Mouse (Mus musculus): Measurements from ENCODE around the gene Krtap29-1. TPM values are rescaled to one million over a fixed set of nuclear protein-coding genes. Genes with fewer than 3 reads are reported as not detected.

The Krtap29-1 gene
- total and polyA plus RNA-seq, 3 experiments: not detected

DNA sequence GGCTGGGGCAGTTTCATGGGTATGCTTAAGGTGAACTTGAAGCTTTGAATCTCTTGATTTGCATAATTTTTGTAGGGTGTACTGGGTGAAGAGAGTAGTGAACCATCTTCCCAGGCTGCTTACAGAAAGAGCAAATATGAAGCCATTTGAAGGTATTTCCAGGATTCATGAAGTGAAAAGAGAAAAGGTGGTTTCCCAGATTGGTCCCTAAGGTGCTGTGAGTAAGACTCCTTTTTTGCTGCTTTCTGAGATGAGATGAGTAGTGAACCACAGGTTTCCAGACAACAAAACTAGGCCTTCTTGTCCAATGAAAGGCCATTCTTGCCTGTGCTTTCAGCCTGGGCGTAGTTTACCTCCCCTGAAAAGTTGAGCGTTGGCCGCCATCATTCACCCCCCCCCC lies 9.7 kb upstream of the Krtap29-1 start:
- Histone ChIP-seq H3K9me3 (replicated peaks; ENCODE audit: insufficient read depth, low read length) (no peaks in the 10 kb centered on the region), H3K4me1 (ENCODE audit: control insufficient read depth in 1 of 2, insufficient read depth in 2 of 2, low read length in 2 of 2) (no peaks in the 10 kb centered on the region), H3K79me2 (ENCODE audit: control insufficient read depth, insufficient read depth, low read length, poor library complexity) (no peaks in the 10 kb centered on the region), H3K9ac (ENCODE audit: control insufficient read depth, low read depth, low read length, poor library complexity, severe bottlenecking) (no peak overlapping the region), H3K36me3 (ENCODE audit: control insufficient read depth in 1 of 2, insufficient read depth in 2 of 2, low read length in 2 of 2) (no peaks in the 10 kb centered on the region), H3K4me3 (ENCODE audit: control insufficient read depth in 1 of 2, insufficient read depth in 1 of 2, low read depth in 2 of 2, low read length in 2 of 2) (no peak overlapping the region), H3K27ac (ENCODE audit: control insufficient read depth, low read depth, low read length) (no peak overlapping the region), H3K27me3 (ENCODE audit: control insufficient read depth in 1 of 2, insufficient read depth in 2 of 2, low read length in 2 of 2) (no peaks in the 10 kb centered on the region)
- DNase-seq (ENCODE audit: low read depth, low spot score): no peak
- TF ChIP-seq POLR2A (IDR thresholded peaks at IDR 0.05; ENCODE audit: control insufficient read depth in 1 of 2, insufficient read depth in 1 of 2, low read depth in 1 of 2, low read length in 2 of 2, poor library complexity in 1 of 2): no peak
- no peak for TF ChIP-seq CTCF (IDR thresholded peaks at IDR 0.05 in 2 of 3, conservative IDR thresholded peaks at IDR 0.05 in 1 of 3; ENCODE audit: control insufficient read depth in 1 of 3, insufficient read depth in 1 of 3, low read depth in 2 of 3, low read length in 3 of 3, poor library complexity in 1 of 3, severe bottlenecking in 1 of 3)
- no peak for TF ChIP-seq GABPA (IDR thresholded peaks at IDR 0.05; ENCODE audit: low read depth, low read length)
- TF ChIP-seq TBP (IDR thresholded peaks at IDR 0.05; ENCODE audit: low read depth, low read length): no peak
- TF ChIP-seq ZKSCAN1 (IDR thresholded peaks at IDR 0.05; ENCODE audit: low read depth, low read length): no peak
- TF ChIP-seq TAL1 (IDR thresholded peaks at IDR 0.05; ENCODE audit: low read length): no peak
- TF ChIP-seq MAX (IDR thresholded peaks at IDR 0.05; ENCODE audit: low read length): no peak
- TF ChIP-seq EP300 (IDR thresholded peaks at IDR 0.05; ENCODE audit: low read depth in 1 of 2, low read length in 2 of 2): no peak
- no peak for TF ChIP-seq RCOR1 (IDR thresholded peaks at IDR 0.05; ENCODE audit: low read depth, low read length)
- TF ChIP-seq CHD1 (IDR thresholded peaks at IDR 0.05; ENCODE audit: low read depth, low read length): no peak
- no peak for TF ChIP-seq MEF2A (IDR thresholded peaks at IDR 0.05; ENCODE audit: extremely low read depth, insufficient replicate concordance, low read depth, low read length, poor library complexity, severe bottlenecking)
- no peak for TF ChIP-seq MYB (IDR thresholded peaks at IDR 0.05; ENCODE audit: low read depth, low read length)
- TF ChIP-seq POLR2AphosphoS5 (IDR thresholded peaks at IDR 0.05; ENCODE audit: borderline replicate concordance, low read depth, low read length): no peak
- no peak for TF ChIP-seq SMC3 (IDR thresholded peaks at IDR 0.05; ENCODE audit: low read depth, low read length)
- TF ChIP-seq UBTF (IDR thresholded peaks at IDR 0.05; ENCODE audit: borderline replicate concordance, insufficient read depth, low read depth, low read length): no peak
- no peak for TF ChIP-seq TCF12 (IDR thresholded peaks at IDR 0.05; ENCODE audit: low read depth, low read length)

- Histone ChIP-seq H3K27ac (ENCODE audit: control insufficient read depth, low read depth, low read length) (no peak within 1 kb of the TSS), H3K9ac (ENCODE audit: control insufficient read depth, low read depth, low read length, poor library complexity, severe bottlenecking) (no peak within 1 kb of the TSS), H3K4me3 (ENCODE audit: control insufficient read depth in 1 of 2, insufficient read depth in 1 of 2, low read depth in 2 of 2, low read length in 2 of 2) (no peak within 1 kb of the TSS), H3K27me3 (ENCODE audit: control insufficient read depth in 1 of 2, insufficient read depth in 2 of 2, low read length in 2 of 2) (no peaks in the 10 kb centered on the region), H3K36me3 (ENCODE audit: control insufficient read depth in 1 of 2, insufficient read depth in 2 of 2, low read length in 2 of 2) (no peaks in the 10 kb centered on the region), H3K9me3 (replicated peaks; ENCODE audit: insufficient read depth, low read length) (no peaks in the 10 kb centered on the region), H3K4me1 (ENCODE audit: control insufficient read depth in 1 of 2, insufficient read depth in 2 of 2, low read length in 2 of 2) (no peaks in the 10 kb centered on the region), H3K79me2 (ENCODE audit: control insufficient read depth, insufficient read depth, low read length, poor library complexity) (no peaks in the 10 kb centered on the region)
- no peak for DNase-seq (ENCODE audit: low read depth, low spot score)
- TF ChIP-seq CHD2 (IDR thresholded peaks at IDR 0.05; ENCODE audit: low read length): no peak
- TF ChIP-seq RCOR1 (IDR thresholded peaks at IDR 0.05; ENCODE audit: low read depth, low read length): no peak
- no peak for TF ChIP-seq MYB (IDR thresholded peaks at IDR 0.05; ENCODE audit: low read depth, low read length)
- TF ChIP-seq E2F4 (IDR thresholded peaks at IDR 0.05; ENCODE audit: borderline replicate concordance, low read depth, low read length): no peak
- no peak for TF ChIP-seq ZNF384 (IDR thresholded peaks at IDR 0.05; ENCODE audit: low read depth, low read length)
- TF ChIP-seq ELF1 (IDR thresholded peaks at IDR 0.05; ENCODE audit: low read depth, low read length): no peak
- no peak for TF ChIP-seq ZKSCAN1 (IDR thresholded peaks at IDR 0.05; ENCODE audit: low read depth, low read length)
These were observed 7.4 kb upstream of the Krtap29-1 start, which contains the start of gene Krtap16-1 for GRCm38 (mm10) chr11:99986180-99986647. Gene Krtap16-1 (minus strand): TSS chr11:99986597.
